31 mouse cellular contexts compared by ENCODE assay signal in the genomic region with DNA sequence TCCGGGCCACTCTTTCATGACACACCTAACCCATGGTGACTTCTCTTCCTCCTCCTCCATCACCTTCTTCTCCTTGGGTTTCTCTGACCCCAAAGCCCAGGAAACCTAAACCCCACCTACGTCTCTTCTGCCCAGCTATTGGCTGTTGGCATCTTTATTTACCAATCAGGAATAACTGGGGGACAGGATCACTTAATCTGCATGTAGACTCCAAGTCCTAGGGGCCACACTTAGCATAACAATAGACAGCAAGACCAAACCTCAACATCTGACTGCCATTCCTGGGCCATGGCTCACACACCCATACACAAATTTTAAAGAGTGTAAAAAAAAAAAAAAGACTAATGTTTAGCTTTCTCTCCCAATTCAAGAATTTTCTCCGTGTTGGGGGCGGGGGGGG.
"Had no signal": no experiment of that assay in that cellular context is flagged by ENCODE, and none has a peak within 500 bp of the region (broad histone marks: within the 10 kb centered on the region; RNA-seq: fewer than 3 reads in every experiment).

No protein-coding gene starts in this region.

- H3K27me3 ChIP-seq: limb, embryonic 12.5 days; limb, embryonic 13.5 days; limb, embryonic 15.5 days; liver, embryonic 12.5 days; liver, embryonic 13.5 days; liver, embryonic 15.5 days; lung, embryonic 15.5 days; megakaryocyte, embryonic 14.5 days; midbrain, embryonic 12.5 days; midbrain, embryonic 13.5 days; midbrain, embryonic 15.5 days; neural tube, embryonic 12.5 days had no signal

- H3K36me3 ChIP-seq: limb, embryonic 10.5 days; limb, embryonic 12.5 days; limb, embryonic 13.5 days; limb, embryonic 15.5 days; liver, embryonic 12.5 days; liver, embryonic 13.5 days; liver, embryonic 15.5 days; lung, embryonic 15.5 days; midbrain, embryonic 10.5 days; midbrain, embryonic 12.5 days; midbrain, embryonic 13.5 days; midbrain, embryonic 15.5 days; neural tube, embryonic 12.5 days had no signal

- H3K4me1 ChIP-seq: limb, embryonic 10.5 days; limb, embryonic 12.5 days; limb, embryonic 13.5 days; limb, embryonic 15.5 days; liver, embryonic 12.5 days; liver, embryonic 13.5 days; liver, embryonic 15.5 days; lung, embryonic 15.5 days; megakaryocyte, embryonic 14.5 days; midbrain, embryonic 10.5 days; midbrain, embryonic 12.5 days; midbrain, embryonic 13.5 days; midbrain, embryonic 15.5 days; neural tube, embryonic 12.5 days had no signal

- H3K27ac ChIP-seq: limb, embryonic 10.5 days; limb, embryonic 12.5 days; limb, embryonic 13.5 days; limb, embryonic 15.5 days; liver, embryonic 12.5 days; liver, embryonic 13.5 days; liver, embryonic 14.5 days; liver, embryonic 15.5 days; lung, embryonic 15.5 days; macrophage; midbrain, embryonic 10.5 days; midbrain, embryonic 12.5 days; midbrain, embryonic 13.5 days; midbrain, embryonic 15.5 days; neural tube, embryonic 12.5 days had no signal

- H3K9me3 ChIP-seq: limb, embryonic 10.5 days; limb, embryonic 12.5 days; limb, embryonic 13.5 days; limb, embryonic 15.5 days; liver, embryonic 12.5 days; liver, embryonic 13.5 days; liver, embryonic 15.5 days; lung, embryonic 15.5 days; midbrain, embryonic 10.5 days; midbrain, embryonic 12.5 days; midbrain, embryonic 13.5 days; midbrain, embryonic 15.5 days; neural tube, embryonic 12.5 days had no signal

- ATAC-seq: liver, embryonic 12.5 days; liver, postnatal 0 days; lung, postnatal 0 days; midbrain, embryonic 13.5 days; midbrain, embryonic 15.5 days; midbrain, embryonic 16.5 days had no signal

- H3K4me3 ChIP-seq: limb, embryonic 10.5 days; limb, embryonic 12.5 days; limb, embryonic 13.5 days; limb, embryonic 15.5 days; liver, embryonic 12.5 days; liver, embryonic 13.5 days; liver, embryonic 15.5 days; lung, embryonic 15.5 days; megakaryocyte, embryonic 14.5 days; midbrain, embryonic 10.5 days; midbrain, embryonic 12.5 days; midbrain, embryonic 13.5 days; midbrain, embryonic 15.5 days; myocyte; neural tube, embryonic 12.5 days had no signal

- DNase-seq: left cerebral cortex, postnatal 4 days; liver; liver, embryonic 13.5 days; liver, postnatal 0 days; lung, adult 18-20 months; lung, adult 2 months; lung, embryonic 14.5 days; lung, postnatal 10 days; lung, postnatal 14 days; lung, postnatal 36 days; lung, postnatal 4 days had no signal

- H3K9ac ChIP-seq: limb, embryonic 12.5 days; limb, embryonic 13.5 days; limb, embryonic 15.5 days; liver, embryonic 12.5 days; liver, embryonic 13.5 days; liver, embryonic 14.5 days; liver, embryonic 15.5 days; liver, postnatal 0 days; lung, embryonic 14.5 days; lung, embryonic 15.5 days; midbrain, embryonic 12.5 days; midbrain, embryonic 13.5 days; midbrain, embryonic 15.5 days; neural tube, embryonic 12.5 days had no signal

- H3K4me2 ChIP-seq: limb, embryonic 12.5 days; limb, embryonic 13.5 days; limb, embryonic 15.5 days; liver, embryonic 11.5 days; liver, embryonic 12.5 days; liver, embryonic 13.5 days; liver, embryonic 15.5 days; lung, embryonic 14.5 days; lung, embryonic 15.5 days; midbrain, embryonic 11.5 days; midbrain, embryonic 12.5 days; midbrain, embryonic 13.5 days; midbrain, embryonic 15.5 days; neural tube, embryonic 12.5 days had no signal
